Mouse (Mus musculus): ENCODE results near the gene Gtf2ird2. TPM values are rescaled to one million over a fixed set of nuclear protein-coding genes. Genes with fewer than 3 reads are reported as not detected.
A peak's percentile ranks its signal among the peaks of the same experiment; 100 is the strongest.

Gene Gtf2ird2
- polyA plus RNA-seq, 1 experiment from 2014 or later, result 13.0 TPM

GRCm38 (mm10) chr5:134186059-134186458, 2.2 kb downstream of the Gtf2ird2 start:
- WGBS, result 84% methylated on average over 3 of the region's 3 CpGs
- Histone ChIP-seq H3K4me2 (no peak overlapping the region), H3K9me3 (no peaks in the 10 kb centered on the region), H3K4me3 (no peak overlapping the region), H3K27me3 (no peaks in the 10 kb centered on the region), H3K27ac (no peak overlapping the region), H3K9ac (no peak overlapping the region), H3K36me3 (no peaks in the 10 kb centered on the region), H3K4me1 (peaks cover 19% of the 10 kb centered on the region)
- no peak for ATAC-seq (ENCODE audit: insufficient number of reproducible peaks, insufficient read depth, low FRiP score, low TSS enrichment, low read depth)

GRCm38 (mm10) chr5:134186961-134187731, 3.3 kb downstream of the Gtf2ird2 start:
- no peak overlapping the region for H3K4me3 ChIP-seq
- no peak overlapping the region for H3K4me2 ChIP-seq
- ATAC-seq (ENCODE audit: insufficient number of reproducible peaks, insufficient read depth, low FRiP score, low TSS enrichment, low read depth), result no peak
- no peaks in the 10 kb centered on the region for H3K9me3 ChIP-seq
- H3K9ac ChIP-seq, result no peak overlapping the region
- no peaks in the 10 kb centered on the region for H3K27me3 ChIP-seq
- WGBS, result 73% methylated on average over 4 of the region's 4 CpGs
- H3K4me1 ChIP-seq, result peaks cover 16% of the 10 kb centered on the region
- H3K36me3 ChIP-seq, result no peaks in the 10 kb centered on the region
- H3K27ac ChIP-seq, result no peak overlapping the region

- H3K9ac ChIP-seq, result no peak overlapping the region
- peaks cover 2% of the 10 kb centered on the region for H3K4me1 ChIP-seq
- no peaks in the 10 kb centered on the region for H3K9me3 ChIP-seq
- ATAC-seq (ENCODE audit: insufficient number of reproducible peaks, insufficient read depth, low FRiP score, low TSS enrichment, low read depth), result no peak
- no peak overlapping the region for H3K4me3 ChIP-seq
- no peak overlapping the region for H3K27ac ChIP-seq
- no peaks in the 10 kb centered on the region for H3K27me3 ChIP-seq
- no peak overlapping the region for H3K4me2 ChIP-seq
- H3K36me3 ChIP-seq, result peaks cover 10% of the 10 kb centered on the region; the same call in 1 of the 2 replicates
- 84% methylated on average over 7 of the region's 7 CpGs for WGBS
Measured at GRCm38 (mm10) chr5:134188571-134188970, 4.8 kb downstream of the Gtf2ird2 start.

- no peak overlapping the region for H3K4me2 ChIP-seq
- H3K4me3 ChIP-seq, result no peak overlapping the region
- WGBS, result 85% methylated on average over 8 of the region's 8 CpGs
- no peaks in the 10 kb centered on the region for H3K9me3 ChIP-seq
- no peaks in the 10 kb centered on the region for H3K4me1 ChIP-seq
- no peak overlapping the region for H3K9ac ChIP-seq
- H3K27me3 ChIP-seq, result no peaks in the 10 kb centered on the region
- ATAC-seq (ENCODE audit: insufficient number of reproducible peaks, insufficient read depth, low FRiP score, low TSS enrichment, low read depth), result no peak
- peaks cover 42% of the 10 kb centered on the region for H3K36me3 ChIP-seq
- H3K27ac ChIP-seq, result no peak overlapping the region
Measured at GRCm38 (mm10) chr5:134193664-134194063, 9.8 kb downstream of the Gtf2ird2 start.

GRCm38 (mm10) chr5:134206721-134207120, 22.9 kb downstream of the Gtf2ird2 start:
- no peak overlapping the region for H3K27ac ChIP-seq
- H3K9ac ChIP-seq, result no peak overlapping the region
- no peaks in the 10 kb centered on the region for H3K27me3 ChIP-seq
- 83% methylated on average over 10 of the region's 10 CpGs for WGBS
- H3K36me3 ChIP-seq, result peaks cover 39% of the 10 kb centered on the region
- no peaks in the 10 kb centered on the region for H3K4me1 ChIP-seq
- ATAC-seq (ENCODE audit: insufficient number of reproducible peaks, insufficient read depth, low FRiP score, low TSS enrichment, low read depth), result no peak
- H3K4me3 ChIP-seq, result no peak overlapping the region
- H3K4me2 ChIP-seq, result no peak overlapping the region
- H3K9me3 ChIP-seq, result no peaks in the 10 kb centered on the region; the same call in 1 of the 2 replicates

- Histone ChIP-seq H3K36me3 (peaks cover 15% of the 10 kb centered on the region), H3K9ac (no peak overlapping the region), H3K27ac (no peak overlapping the region; the same call in 1 of the 2 replicates), H3K4me2 (no peak overlapping the region), H3K4me3 (no peak overlapping the region), H3K4me1 (no peaks in the 10 kb centered on the region), H3K9me3 (no peaks in the 10 kb centered on the region; the same call in 1 of the 2 replicates), H3K27me3 (no peaks in the 10 kb centered on the region)
- 68% methylated on average over 11 of the region's 11 CpGs for WGBS
- ATAC-seq (ENCODE audit: insufficient number of reproducible peaks, insufficient read depth, low FRiP score, low TSS enrichment, low read depth), result no peak
Measured at GRCm38 (mm10) chr5:134209931-134210554, 26.2 kb downstream of the Gtf2ird2 start.

- WGBS, result 75% methylated on average over 12 of the region's 12 CpGs
Measured at GRCm38 (mm10) chr5:134214021-134214806, 30.4 kb downstream of the Gtf2ird2 start.

GRCm38 (mm10) chr5:134217900-134218299, 34.1 kb downstream of the Gtf2ird2 start:
- ATAC-seq (ENCODE audit: insufficient number of reproducible peaks, insufficient read depth, low FRiP score, low TSS enrichment, low read depth), result no peak
- no peak overlapping the region for H3K4me2 ChIP-seq
- peaks cover 11% of the 10 kb centered on the region for H3K4me1 ChIP-seq
- peaks cover 18% of the 10 kb centered on the region for H3K27me3 ChIP-seq
- no peak overlapping the region for H3K4me3 ChIP-seq
- peaks cover 15% of the 10 kb centered on the region for H3K36me3 ChIP-seq
- H3K27ac ChIP-seq, result no peak overlapping the region
- 88% methylated on average over 7 of the region's 7 CpGs for WGBS
- no peaks in the 10 kb centered on the region for H3K9me3 ChIP-seq
- no peak overlapping the region for H3K9ac ChIP-seq

More at GRCm38 (mm10) chr5:134214021-134214806, 30.4 kb downstream of the Gtf2ird2 start:
- Histone ChIP-seq H3K9me3 (no peaks in the 10 kb centered on the region; the same call in 1 of the 2 replicates), H3K9ac (no peak overlapping the region), H3K27ac (no peak overlapping the region), H3K4me2 (no peak overlapping the region), H3K27me3 (no peaks in the 10 kb centered on the region), H3K4me3 (no peak overlapping the region), H3K36me3 (peaks cover 23% of the 10 kb centered on the region), H3K4me1 (no peaks in the 10 kb centered on the region)
- ATAC-seq (ENCODE audit: insufficient number of reproducible peaks, insufficient read depth, low FRiP score, low TSS enrichment, low read depth), result no peak

- H3K4me1 ChIP-seq, result peaks cover 19% of the 10 kb centered on the region
- H3K27me3 ChIP-seq, result peaks cover 20% of the 10 kb centered on the region
- peak overlapping the region; percentile 75 for H3K4me2 ChIP-seq
- no peaks in the 10 kb centered on the region for H3K9me3 ChIP-seq
- ATAC-seq (ENCODE audit: insufficient number of reproducible peaks, insufficient read depth, low FRiP score, low TSS enrichment, low read depth), result no peak
- 33% methylated on average over 4 of the region's 4 CpGs for WGBS
- H3K9ac ChIP-seq, result peak overlapping the region; percentile 70
- H3K36me3 ChIP-seq, result peaks cover 13% of the 10 kb centered on the region
- H3K4me3 ChIP-seq, result peak overlapping the region; percentile 42
- H3K27ac ChIP-seq, result no peak overlapping the region
Measured at GRCm38 (mm10) chr5:134221278-134221677, 37.5 kb downstream of the Gtf2ird2 start.

- ATAC-seq (ENCODE audit: insufficient number of reproducible peaks, insufficient read depth, low FRiP score, low TSS enrichment, low read depth), result no peak
- peaks cover 20% of the 10 kb centered on the region for H3K27me3 ChIP-seq
- peak overlapping the region; percentile 75 for H3K4me2 ChIP-seq
- no peaks in the 10 kb centered on the region for H3K9me3 ChIP-seq
- H3K4me1 ChIP-seq, result peaks cover 24% of the 10 kb centered on the region
- 1% methylated on average over 36 of the region's 36 CpGs for WGBS
- H3K4me3 ChIP-seq, result peak overlapping the region; percentile 42
- H3K36me3 ChIP-seq, result peaks cover 8% of the 10 kb centered on the region
- H3K9ac ChIP-seq, result peak overlapping the region; percentile 70
- H3K27ac ChIP-seq, result no peak overlapping the region
Measured at GRCm38 (mm10) chr5:134221708-134222150, 37.9 kb downstream of the Gtf2ird2 start.

GRCm38 (mm10) chr5:134225110-134225901, 41.5 kb downstream of the Gtf2ird2 start:
- Histone ChIP-seq H3K27ac (no peak overlapping the region; the same call in 1 of the 2 replicates), H3K27me3 (peaks cover 20% of the 10 kb centered on the region), H3K9ac (no peak overlapping the region), H3K9me3 (no peaks in the 10 kb centered on the region), H3K4me3 (no peak overlapping the region), H3K36me3 (no peaks in the 10 kb centered on the region), H3K4me1 (peaks cover 35% of the 10 kb centered on the region), H3K4me2 (no peak overlapping the region)
- ATAC-seq (ENCODE audit: insufficient number of reproducible peaks, insufficient read depth, low FRiP score, low TSS enrichment, low read depth), result no peak
- 81% methylated on average over 30 of the region's 30 CpGs for WGBS
